In genomic region chr6:124966466-124967118, GRCm38 (mm10) we compare ENCODE assay signal across 8 mouse cellular contexts. TPM values are rescaled to one million over a fixed set of nuclear protein-coding genes. Genes with fewer than 3 reads are reported as not detected.
A peak's percentile ranks its signal among the peaks of the same experiment; 100 is the strongest.
DNase-seq lines count a peak whose midpoint lies in the region; ATAC-seq lines count a peak whose summit lies in the region.

No protein-coding gene starts in this region.

- no peak overlapping the region for H3K9ac ChIP-seq in hindbrain, embryonic 15.5 days

- H3K36me3 ChIP-seq in megakaryocyte, embryonic 14.5 days (replicated peaks; ENCODE audit: low read length): peaks cover 31% of the 10 kb centered on the region
- no peaks in the 10 kb centered on the region for H3K36me3 ChIP-seq in hindbrain, embryonic 15.5 days

- DNase-seq in CD4-positive, CD25-positive, alpha-beta regulatory T cell, adult 2 months (ENCODE audit: low read depth, low spot score): peak; percentile 69
- DNase-seq in lung, postnatal 36 days: peak; percentile 33
- DNase-seq in thymus, postnatal 0 days (ENCODE audit: low spot score): peak; percentile 24
- no peak for DNase-seq in right cerebral cortex, adult 18-20 months

- peak overlapping the region; percentile 93 for H3K4me2 ChIP-seq in hindbrain, embryonic 15.5 days

- peaks cover 52% of the 10 kb centered on the region for H3K4me1 ChIP-seq in megakaryocyte, embryonic 14.5 days
- H3K4me1 ChIP-seq in hindbrain, embryonic 15.5 days (replicated peaks): peaks cover 17% of the 10 kb centered on the region

- 94% methylated on average over 7 of the region's 7 CpGs for WGBS in hindbrain, embryonic 15.5 days

- H3K27ac ChIP-seq in hindbrain, embryonic 15.5 days (replicated peaks): no peak overlapping the region

- H3K9me3 ChIP-seq in megakaryocyte, embryonic 14.5 days: 0 out of 2 replicates have a peak, but pooled peaks cover 3% of the 10 kb centered on the region
- H3K9me3 ChIP-seq in hindbrain, embryonic 15.5 days: no peaks in the 10 kb centered on the region

- H3K4me3 ChIP-seq in megakaryocyte, embryonic 14.5 days (replicated peaks): peak overlapping the region; percentile 96
- H3K4me3 ChIP-seq in hindbrain, embryonic 15.5 days: peak overlapping the region; percentile 71

- ATAC-seq in CD4-positive, CD25-positive, alpha-beta regulatory T cell, adult 4 months: no peak
- ATAC-seq in megakaryocyte, adult 5-6 weeks (ENCODE audit: poor library complexity, severe bottlenecking): no peak
- ATAC-seq in hindbrain, embryonic 15.5 days (ENCODE audit: low FRiP score, low read depth): no peak

- peaks cover 3% of the 10 kb centered on the region for H3K27me3 ChIP-seq in megakaryocyte, embryonic 14.5 days (replicated peaks)
- H3K27me3 ChIP-seq in hindbrain, embryonic 15.5 days: 0 out of 2 replicates have a peak, but pooled peaks cover 4% of the 10 kb centered on the region

RNA-seq across cellular contexts. Expression of gene Cops7a, which starts 1.3 kb away (rescaled TPM):
- polyA plus RNA-seq in CD4-positive, CD25-positive, alpha-beta regulatory T cell, adult 4 months (2017; shearing (Covaris generic)): 10 to 100 TPM; 66.2 to 93.4 TPM
- polyA plus RNA-seq in megakaryocyte, embryonic 14.5 days (2012; ENCODE audit: insufficient read depth, low replicate concordance): 46.8 and 55.7 TPM in 2 replicates
- total RNA-seq in megakaryocyte, adult 5-6 weeks (2015): 35.4 and 37.2 TPM in 2 replicates
- 19.4 and 25.7 TPM in 2 replicates for total RNA-seq in megakaryocyte, adult 5-6 weeks (2017)
- 92.5 and 102 TPM in 2 replicates for polyA plus RNA-seq in hindbrain, embryonic 15.5 days (2015; fragmentation: Nextera tagmentation; extraction: Ambion mirVana)
- polyA plus RNA-seq in thymus, postnatal 0 days (2015; fragmentation: Nextera tagmentation; extraction: Ambion mirVana): 86.0 and 95.5 TPM in 2 replicates

RNA-seq across cellular contexts. Expression of gene Pianp, which starts 29.9 kb away (rescaled TPM):
- under 1 TPM in 1 of 2 experiments, not detected in 1; 0.15 TPM for polyA plus RNA-seq in CD4-positive, CD25-positive, alpha-beta regulatory T cell, adult 4 months (2017; shearing (Covaris generic))
- polyA plus RNA-seq in megakaryocyte, embryonic 14.5 days (2012; ENCODE audit: insufficient read depth, low replicate concordance): 2.5 and 7.7 TPM in 2 replicates
- total RNA-seq in megakaryocyte, adult 5-6 weeks (2015): not detected in 2 replicates
- not detected in 2 replicates for total RNA-seq in megakaryocyte, adult 5-6 weeks (2017)
- polyA plus RNA-seq in hindbrain, embryonic 15.5 days (2015; fragmentation: Nextera tagmentation; extraction: Ambion mirVana): 58.8 and 73.5 TPM in 2 replicates
- polyA plus RNA-seq in thymus, postnatal 0 days (2015; fragmentation: Nextera tagmentation; extraction: Ambion mirVana): 0.50 and 0.55 TPM in 2 replicates

RNA-seq across cellular contexts. Expression of gene Mlf2, which starts 35.4 kb away (rescaled TPM):
- polyA plus RNA-seq in CD4-positive, CD25-positive, alpha-beta regulatory T cell, adult 4 months (2017; shearing (Covaris generic)): 10 to 100 TPM; 39.0 to 40.7 TPM
- polyA plus RNA-seq in megakaryocyte, embryonic 14.5 days (2012; ENCODE audit: insufficient read depth, low replicate concordance): 183 and 362 TPM in 2 replicates
- total RNA-seq in megakaryocyte, adult 5-6 weeks (2015): 73.6 and 82.9 TPM in 2 replicates
- 50.9 and 70.6 TPM in 2 replicates for total RNA-seq in megakaryocyte, adult 5-6 weeks (2017)
- 565 and 615 TPM in 2 replicates for polyA plus RNA-seq in hindbrain, embryonic 15.5 days (2015; fragmentation: Nextera tagmentation; extraction: Ambion mirVana)
- 267 and 277 TPM in 2 replicates for polyA plus RNA-seq in thymus, postnatal 0 days (2015; fragmentation: Nextera tagmentation; extraction: Ambion mirVana)

RNA-seq across cellular contexts. Expression of gene Zfp384, which starts 42.4 kb away (rescaled TPM):
- 1 to 10 TPM; 3.9 to 4.4 TPM for polyA plus RNA-seq in CD4-positive, CD25-positive, alpha-beta regulatory T cell, adult 4 months (2017; shearing (Covaris generic))
- 21.5 and 67.6 TPM in 2 replicates for polyA plus RNA-seq in megakaryocyte, embryonic 14.5 days (2012; ENCODE audit: insufficient read depth, low replicate concordance)
- total RNA-seq in megakaryocyte, adult 5-6 weeks (2015): 67.0 and 70.0 TPM in 2 replicates
- total RNA-seq in megakaryocyte, adult 5-6 weeks (2017): 34.1 and 36.0 TPM in 2 replicates
- 14.9 and 19.6 TPM in 2 replicates for polyA plus RNA-seq in hindbrain, embryonic 15.5 days (2015; fragmentation: Nextera tagmentation; extraction: Ambion mirVana)
- 8.8 and 9.5 TPM in 2 replicates for polyA plus RNA-seq in thymus, postnatal 0 days (2015; fragmentation: Nextera tagmentation; extraction: Ambion mirVana)

RNA-seq across cellular contexts. Expression of gene Ptms, which starts 46.7 kb away (rescaled TPM):
- 10 to 100 TPM in 1 of 2 experiments, 1 to 10 TPM in 1; 5.4 to 10.6 TPM for polyA plus RNA-seq in CD4-positive, CD25-positive, alpha-beta regulatory T cell, adult 4 months (2017; shearing (Covaris generic))
- polyA plus RNA-seq in megakaryocyte, embryonic 14.5 days (2012; ENCODE audit: insufficient read depth, low replicate concordance): 330 and 450 TPM in 2 replicates
- total RNA-seq in megakaryocyte, adult 5-6 weeks (2015): 129 and 159 TPM in 2 replicates
- total RNA-seq in megakaryocyte, adult 5-6 weeks (2017): 195 and 207 TPM in 2 replicates
- 766 and 864 TPM in 2 replicates for polyA plus RNA-seq in hindbrain, embryonic 15.5 days (2015; fragmentation: Nextera tagmentation; extraction: Ambion mirVana)
- 204 and 256 TPM in 2 replicates for polyA plus RNA-seq in thymus, postnatal 0 days (2015; fragmentation: Nextera tagmentation; extraction: Ambion mirVana)
